Mouse (Mus musculus): ENCODE measurements around the gene Slc22a15.
A peak's percentile ranks its signal among the peaks of the same experiment; 100 is the strongest.

The Slc22a15 gene

DNA sequence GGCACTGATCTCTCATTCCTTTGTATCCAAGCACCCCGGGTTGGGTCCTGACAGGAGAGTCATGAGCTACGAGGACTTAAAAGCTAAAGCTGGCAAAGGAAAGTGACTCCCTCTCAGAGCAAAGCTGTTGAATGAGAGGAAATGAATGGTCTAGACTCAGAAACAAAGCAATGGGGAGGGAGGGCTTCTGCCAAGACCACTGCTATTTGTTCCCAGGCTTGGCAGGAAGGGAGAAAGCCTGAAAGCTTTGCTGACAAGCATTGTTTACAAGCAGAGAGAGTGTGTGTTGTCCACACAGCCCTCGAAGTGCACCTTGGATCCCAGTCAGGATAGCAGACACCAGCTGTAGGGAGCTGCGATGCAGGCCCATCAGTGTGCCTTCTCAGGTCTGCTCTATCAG lies 117.3 kb downstream of the Slc22a15 start:
- DNase-seq: no peak

DNA sequence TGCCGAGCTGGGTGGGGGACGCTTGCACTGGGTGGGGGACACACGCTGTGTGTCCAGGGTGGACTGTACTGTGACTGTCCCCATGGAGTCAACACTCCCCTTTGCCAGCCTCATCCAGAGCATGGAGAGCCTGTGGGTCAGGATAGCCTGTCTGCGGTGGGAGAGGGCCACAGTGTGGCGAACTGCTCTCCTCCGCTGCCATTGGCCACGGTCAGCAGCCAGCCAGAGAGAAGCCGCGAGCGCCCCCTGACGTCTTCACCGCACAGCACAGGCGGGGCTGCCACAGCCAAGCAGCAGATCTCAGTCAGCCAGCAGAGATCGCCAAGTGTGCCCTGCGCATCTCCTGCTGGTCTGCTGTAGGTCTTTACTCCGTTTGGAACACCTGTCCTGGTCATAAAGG lies 118.1 kb downstream of the Slc22a15 start:
- DNase-seq: peak; percentile 91
